Mouse (Mus musculus) neural tube, embryonic 10.5 days (tissue): ENCODE data around the gene Rgmb.

Experiments used
- DNase-seq: peaks from one replicate; pipeline ENCODE4 v3.0.0-alpha.2; 2017; ENCODE audit warnings: low spot score; ENCODE audit errors: extremely low spot score

Rgmb gene

GRCm38 (mm10) chr17:15830766-15831644, at the start of gene Rgmb:
Rgmb (minus strand) TSS chr17:15831039.
- no peak for DNase-seq

- DNase-seq = no peak
These were observed 43.9 kb upstream of the Rgmb start for GRCm38 (mm10) chr17:15874765-15875164.

GRCm38 (mm10) chr17:15872093-15872492, 41.3 kb upstream of the Rgmb start:
- no peak for DNase-seq

DNA sequence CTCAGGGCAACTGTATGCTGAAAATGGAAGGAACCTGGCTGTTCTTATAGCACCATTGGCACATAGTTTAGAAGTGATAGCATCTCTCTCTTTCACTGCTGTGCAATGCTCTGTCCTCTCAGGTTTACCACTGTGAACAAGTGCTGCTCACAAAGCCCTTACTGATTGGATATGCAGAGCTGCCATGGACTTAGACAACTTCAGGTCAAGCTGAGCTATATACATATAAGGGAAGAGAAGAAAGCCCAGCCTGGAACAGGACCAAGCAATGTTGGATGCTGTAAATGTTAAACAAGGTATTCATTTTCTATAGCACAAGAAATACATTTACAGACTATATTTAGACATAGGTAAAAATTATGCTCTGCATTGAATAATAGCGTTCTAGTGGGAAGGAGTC, 34.4 kb upstream of the Rgmb start:
- no peak for DNase-seq

- DNase-seq = no peak
These were observed 31.5 kb upstream of the Rgmb start for GRCm38 (mm10) chr17:15862355-15862754.

GRCm38 (mm10) chr17:15853121-15853520, 22.3 kb upstream of the Rgmb start:
- DNase-seq = no peak

GRCm38 (mm10) chr17:15850544-15850943, 19.7 kb upstream of the Rgmb start:
- DNase-seq = no peak

DNA sequence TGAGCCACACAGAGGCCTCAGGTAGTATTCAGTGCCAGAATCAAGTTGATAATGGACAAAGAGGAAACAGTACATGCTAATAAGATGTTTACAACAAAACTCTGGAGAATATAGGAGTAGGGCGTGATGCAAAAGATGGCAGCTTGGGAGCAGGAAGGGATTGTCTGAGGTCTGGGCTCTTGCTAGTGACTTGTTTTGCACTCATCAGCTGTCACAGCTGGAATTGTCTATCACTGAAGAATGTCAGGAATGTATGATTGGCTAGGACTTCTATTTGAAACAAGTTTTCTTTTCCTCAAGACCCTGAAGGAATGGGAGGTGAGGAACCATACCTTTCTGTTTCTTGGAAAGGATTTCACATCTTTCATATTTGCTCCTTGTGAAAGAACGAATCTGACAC, 10.6 kb upstream of the Rgmb start:
- no peak for DNase-seq

DNA sequence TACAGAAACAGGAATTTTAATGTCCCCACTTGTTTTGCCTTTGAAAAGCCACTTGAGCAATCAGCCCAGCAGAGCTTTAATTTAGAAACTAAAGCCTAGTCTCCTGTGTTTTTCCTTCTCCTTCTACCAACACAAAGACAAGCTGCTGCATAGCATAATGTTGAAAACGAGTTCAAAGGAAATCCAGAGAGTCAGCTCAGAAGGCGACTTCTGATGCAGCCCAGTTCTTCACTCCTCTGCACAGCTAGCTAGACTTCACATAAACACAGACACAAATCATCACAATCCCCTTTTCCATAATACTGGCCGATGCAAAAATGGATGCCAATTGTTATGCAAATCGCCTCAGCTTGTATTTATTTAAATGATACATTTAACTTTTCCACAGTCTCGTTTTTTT, 1.6 kb upstream of the Rgmb start:
- no peak for DNase-seq

DNA sequence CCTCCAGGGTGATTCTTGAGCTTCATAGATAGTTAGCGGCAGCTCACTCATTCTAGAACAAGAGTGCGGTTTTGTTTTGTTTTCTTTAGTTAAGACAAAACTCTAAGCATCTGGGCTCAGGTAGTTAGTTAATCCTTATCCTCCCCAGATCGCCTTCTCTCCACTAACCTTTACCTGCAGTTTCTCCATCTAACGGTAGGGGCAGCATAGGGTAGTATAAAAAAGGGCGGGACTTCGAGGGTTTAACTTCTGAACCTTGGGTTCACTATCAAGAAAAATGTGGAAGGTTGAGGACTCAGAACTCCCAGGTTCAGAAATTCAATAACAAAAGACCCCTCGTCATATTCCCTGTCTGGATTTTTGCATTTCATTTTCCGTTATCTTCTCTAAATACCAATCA, 971 bp upstream of the Rgmb start:
- no peak for DNase-seq

- DNase-seq = peak; percentile 80
These were observed 571 bp downstream of the Rgmb start for GRCm38 (mm10) chr17:15830171-15830765.

DNA sequence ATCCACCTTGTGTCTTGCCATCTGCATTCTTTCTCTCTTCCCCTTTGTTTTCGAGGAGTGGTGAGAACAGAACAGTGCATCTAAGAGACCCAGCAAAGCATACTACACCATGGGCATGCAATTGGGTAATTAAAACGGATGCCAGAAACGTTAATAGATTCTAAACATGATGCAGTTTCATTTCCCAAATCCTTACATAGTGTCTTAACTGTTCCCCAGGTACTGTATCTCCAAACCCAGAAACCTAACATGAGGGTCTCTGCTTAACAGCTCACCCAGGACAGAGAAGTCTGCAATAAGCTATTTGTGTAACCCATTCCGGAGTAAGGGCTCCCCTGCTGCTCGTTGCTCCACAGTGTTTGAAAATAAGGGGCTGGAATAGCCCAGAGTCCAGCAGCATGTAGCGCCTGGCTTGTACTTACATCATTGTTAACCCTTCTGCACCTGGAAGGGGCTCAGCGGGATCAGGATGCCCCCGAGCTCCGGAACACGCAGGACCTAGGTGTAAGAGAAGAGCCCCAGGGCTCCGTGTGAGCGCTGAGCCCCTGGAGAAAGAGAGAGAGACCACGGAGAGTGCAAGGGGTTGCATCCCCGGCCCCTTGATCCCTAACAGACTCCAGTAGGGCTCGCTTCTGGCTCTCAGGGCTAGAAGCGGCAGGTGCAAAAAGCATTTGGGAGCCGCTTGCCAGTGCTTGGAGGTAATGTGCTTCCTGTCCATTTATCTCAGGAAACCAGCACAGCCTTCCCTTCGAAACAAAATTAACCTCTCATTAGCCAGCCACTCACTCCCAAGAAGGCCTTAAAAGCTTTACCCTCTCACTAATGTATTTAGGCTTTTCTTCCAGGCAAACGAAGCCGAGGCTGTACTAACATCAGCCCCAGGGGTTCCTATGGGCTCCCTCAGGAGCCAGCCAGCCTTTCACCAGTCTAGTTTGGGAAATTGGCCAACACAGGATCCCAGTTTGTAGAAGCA, 1.4 kb downstream of the Rgmb start:
- peak; percentile 71 for DNase-seq

- DNase-seq = no peak
These were observed 2.5 kb downstream of the Rgmb start for GRCm38 (mm10) chr17:15828131-15828917.

DNA sequence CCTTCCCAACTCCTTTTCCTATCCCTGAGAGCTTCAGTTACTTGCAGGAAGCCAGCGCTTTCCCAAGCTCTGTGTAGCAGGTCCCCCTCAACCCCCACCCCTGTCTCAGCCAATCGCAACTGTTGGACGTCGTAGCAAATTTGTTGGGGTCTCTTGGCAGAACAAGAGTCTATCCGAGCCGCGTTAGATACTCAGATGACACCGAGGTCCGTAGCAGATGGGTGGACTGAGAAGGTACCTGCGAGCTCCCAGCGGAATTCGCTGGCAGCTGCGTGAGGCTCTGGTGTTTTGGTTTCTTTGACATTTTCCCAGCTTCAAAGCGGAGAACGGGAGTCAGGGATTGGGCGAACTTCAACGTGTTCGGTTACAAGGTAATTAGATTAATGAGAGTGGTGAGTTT, 3.9 kb downstream of the Rgmb start:
- DNase-seq = no peak

GRCm38 (mm10) chr17:15826444-15826909, 4.4 kb downstream of the Rgmb start:
- peak; percentile 96 for DNase-seq

DNA sequence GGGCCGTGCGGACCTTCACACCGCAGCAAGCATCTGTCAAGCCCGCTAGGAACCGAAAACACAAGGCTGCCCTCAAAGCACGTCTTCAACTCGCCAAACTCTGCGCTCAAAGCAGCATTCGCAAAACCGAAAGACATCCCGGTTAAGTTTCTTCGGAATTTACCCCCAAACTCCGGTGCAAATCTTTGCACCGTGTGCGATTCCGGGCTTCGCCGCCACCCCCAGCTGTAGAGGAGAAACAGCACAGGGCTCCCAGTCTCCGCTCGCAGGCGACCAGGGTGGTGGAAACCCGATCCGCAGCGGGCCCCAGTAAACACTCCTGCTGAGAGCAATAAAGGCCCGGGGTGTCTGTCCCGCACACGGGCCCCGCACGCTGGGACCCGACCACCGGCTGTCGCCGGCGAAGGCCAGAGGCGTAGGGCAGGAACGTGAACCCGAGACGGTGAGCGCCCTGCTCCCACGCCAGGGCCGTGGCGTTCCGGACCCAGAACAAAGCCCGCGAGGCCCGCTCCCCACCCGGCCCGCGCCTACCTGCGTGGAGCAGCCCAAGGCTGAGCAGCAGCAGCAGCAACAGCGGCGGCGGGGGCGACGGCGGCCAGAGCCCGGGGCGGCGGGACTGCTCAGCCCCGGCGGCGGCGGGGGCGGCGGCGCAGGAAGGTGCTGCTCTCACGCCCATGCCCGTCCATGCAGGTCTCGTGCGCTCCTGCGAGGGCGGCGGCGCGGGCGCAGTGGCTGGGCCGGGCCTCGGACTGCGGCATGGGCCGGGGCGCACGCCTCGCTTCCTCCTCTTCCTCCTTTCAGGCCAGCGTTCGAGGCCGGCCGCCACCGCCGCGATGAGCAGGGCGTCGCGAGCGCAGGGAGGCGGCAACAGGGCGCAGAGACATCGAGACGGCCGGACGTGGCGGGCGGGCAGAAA, 5.1 kb downstream of the Rgmb start:
- DNase-seq = peak; percentile 76

- DNase-seq = no peak
These were observed 6.0 kb downstream of the Rgmb start for GRCm38 (mm10) chr17:15824854-15825253.

GRCm38 (mm10) chr17:15824337-15824736, 6.5 kb downstream of the Rgmb start:
- peak; percentile 34 for DNase-seq

DNA sequence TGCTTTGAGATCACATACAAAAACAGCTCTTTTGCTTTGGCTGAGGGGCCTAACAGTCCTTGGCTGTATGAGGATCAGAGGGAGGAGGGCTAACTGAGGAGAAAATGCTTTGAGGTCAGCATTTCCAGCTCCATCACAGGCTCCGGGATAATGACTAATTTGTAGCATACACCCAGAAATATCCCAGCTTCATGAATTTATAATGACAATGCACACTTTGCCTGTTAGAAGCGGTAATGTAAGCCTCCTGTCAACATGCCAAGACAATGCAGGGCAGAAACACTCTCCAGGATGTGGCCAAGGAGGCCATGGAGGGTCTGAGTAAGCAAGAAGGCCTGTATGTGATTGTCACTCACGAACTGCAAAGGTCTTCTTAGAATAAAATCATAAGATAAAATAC, 7.0 kb downstream of the Rgmb start:
- no peak for DNase-seq

DNA sequence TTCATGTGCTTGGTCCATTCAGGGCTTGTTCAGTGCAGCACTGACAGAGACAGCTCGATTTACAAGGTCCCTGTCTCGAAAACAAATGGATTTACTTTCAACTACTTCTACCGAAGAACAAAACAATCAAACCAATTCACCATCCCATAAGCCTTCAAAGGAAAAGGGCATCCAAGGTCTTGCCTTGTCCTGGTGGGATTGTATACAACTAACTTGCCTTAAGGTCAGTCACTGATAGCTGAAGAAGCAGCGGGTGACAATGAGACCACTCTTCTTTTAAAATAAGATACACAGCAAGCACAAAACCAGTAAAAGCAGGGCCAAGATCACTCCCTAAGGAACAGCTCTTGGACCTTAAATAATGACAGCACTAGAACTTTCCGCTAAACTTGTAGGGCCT, 7.6 kb downstream of the Rgmb start:
- no peak for DNase-seq
